Mouse (Mus musculus) adrenal gland, postnatal 4 days (tissue): ENCODE measurements around the gene Thrap3. TPM values are rescaled to one million over a fixed set of nuclear protein-coding genes. Genes with fewer than 3 reads are reported as not detected.

Experiments
- DNase-seq, 2 experiments: peaks; one replicate each; pipeline ENCODE4 v3.0.0; 2021 to 2022; ENCODE audit warnings: low spot score in 2 of 2, mixed read lengths in 2 of 2
- total RNA-seq, 2 experiments: library from RNA; stranded (reverse); gene quantifications; 2 replicates each; pipeline ENCODE4 v1.2.3; 2021

Gene Thrap3
- total RNA-seq, 2 experiments from 2014 or later: 319 to 332 TPM

DNA sequence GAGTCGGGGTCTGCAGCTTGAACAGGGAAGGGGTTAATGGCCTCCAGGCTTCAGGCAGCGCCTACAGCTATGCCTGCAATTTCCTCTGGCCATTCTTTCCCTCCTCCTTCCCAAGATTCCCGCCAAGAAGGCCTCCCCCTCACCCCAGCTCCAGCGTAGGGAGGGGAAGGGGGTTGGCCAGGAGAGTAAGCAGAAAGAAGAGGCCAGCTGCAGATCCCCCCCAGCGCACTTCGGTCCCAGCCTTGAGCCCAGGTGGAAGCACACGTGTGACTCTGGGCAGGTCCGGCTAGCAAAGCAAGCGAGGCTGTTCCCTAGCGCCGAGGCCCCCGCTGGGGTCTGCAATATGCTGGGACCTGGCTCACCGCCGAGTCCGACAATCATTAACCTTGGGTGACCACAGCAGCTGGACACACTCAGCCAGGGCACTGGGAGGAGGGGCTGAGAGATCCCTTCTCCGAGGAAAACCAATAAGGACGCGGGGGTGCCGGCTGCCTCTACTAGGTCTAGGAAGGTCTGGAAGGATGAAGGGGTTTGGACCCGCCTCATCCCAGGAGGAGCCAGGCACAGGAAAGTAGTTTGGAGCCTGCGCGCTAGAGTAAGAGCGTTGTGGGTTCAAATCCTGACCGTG, 54.9 kb downstream of the Thrap3 start, which contains the start of gene Eva1b:
Gene Eva1b (plus strand): TSS at position 212 of the 628 bp plus-strand sequence.
- DNase-seq: no peak

DNA sequence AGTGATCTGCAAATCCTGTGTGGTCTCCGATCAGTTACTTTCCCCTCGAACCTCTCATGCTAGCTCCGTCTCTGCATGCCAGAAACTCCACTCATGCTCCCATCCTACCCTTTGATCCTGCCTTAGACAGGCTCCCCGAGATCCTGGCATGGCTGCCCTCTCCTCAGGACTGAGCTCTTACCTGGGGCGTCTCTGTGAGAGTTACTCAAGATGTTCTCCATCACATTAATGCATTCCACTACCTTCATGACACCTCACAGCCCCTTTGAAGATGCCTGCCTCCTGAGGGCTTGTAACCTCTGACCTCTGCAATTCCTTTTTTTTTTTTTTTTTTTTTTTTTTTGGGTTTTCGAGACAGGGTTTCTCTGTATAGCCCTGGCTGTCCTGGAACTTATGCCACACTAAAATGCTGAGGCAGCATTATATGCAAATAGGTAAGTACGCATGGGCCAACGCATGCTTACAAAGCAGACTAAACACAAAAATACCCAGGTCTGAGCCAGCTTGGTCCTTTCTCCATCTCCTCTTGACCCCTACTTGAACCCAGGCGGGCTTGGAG, 55.5 kb downstream of the Thrap3 start:
- DNase-seq: no peak

DNA sequence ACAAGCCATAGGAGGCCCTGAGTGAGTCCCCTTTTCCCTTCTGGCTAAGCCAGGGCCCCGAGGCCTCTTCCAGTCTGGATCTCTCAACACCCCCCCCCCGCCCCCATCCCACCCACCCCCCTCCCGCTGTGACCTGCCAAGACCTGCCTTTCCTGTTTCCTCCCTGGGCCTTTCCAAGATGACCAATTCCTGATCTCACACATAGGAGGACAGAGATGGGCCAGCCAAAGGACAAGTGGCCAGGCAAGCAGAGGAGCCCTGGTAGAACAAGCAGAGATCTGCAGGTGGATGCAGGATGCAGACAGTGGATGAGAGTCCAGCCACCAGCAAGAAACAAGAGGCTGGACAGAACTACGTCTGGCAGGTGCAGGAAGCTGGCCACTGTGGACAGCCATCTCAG, 57.2 kb downstream of the Thrap3 start:
- DNase-seq: no peak

DNA sequence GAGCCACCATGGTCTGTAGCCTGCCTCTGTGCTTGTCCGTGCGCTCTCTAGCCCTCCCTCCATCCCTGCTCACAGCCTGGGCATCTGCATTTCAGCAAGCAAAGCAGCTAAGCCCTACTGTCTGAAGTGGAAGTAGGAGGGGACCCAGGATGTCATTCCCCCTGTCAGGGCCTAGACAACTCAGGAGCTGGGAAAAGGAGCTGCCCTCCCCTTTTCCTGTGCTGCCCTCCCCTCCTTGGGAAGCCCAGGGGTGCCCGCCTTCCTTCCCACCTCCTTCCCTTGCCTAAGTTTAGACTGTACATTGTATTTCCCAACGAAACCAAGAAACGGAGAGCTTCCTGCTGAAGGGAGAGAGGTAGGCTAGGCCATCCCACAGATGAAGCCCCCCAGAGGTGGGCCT, 61.5 kb downstream of the Thrap3 start:
- DNase-seq: no peak

DNA sequence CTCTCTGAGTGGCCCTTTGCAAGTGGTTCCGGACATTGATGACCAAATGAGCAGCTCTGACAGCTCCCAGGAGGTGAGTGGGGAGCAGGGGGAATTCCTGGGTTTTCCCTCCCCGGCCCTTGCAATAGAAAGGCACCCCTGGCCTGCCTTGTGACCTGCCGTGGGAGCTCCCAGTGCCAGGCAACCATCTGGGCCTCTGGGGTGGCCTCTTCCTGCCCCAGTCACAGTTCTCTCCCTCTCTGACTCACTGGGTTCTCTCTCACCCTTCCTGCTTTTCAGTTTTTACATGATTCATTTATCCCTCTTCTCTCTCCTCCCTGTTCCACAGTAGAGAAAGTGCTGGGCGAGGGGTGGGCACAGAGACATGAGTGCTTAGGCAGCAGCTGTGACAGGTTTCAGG, 64.8 kb downstream of the Thrap3 start:
- DNase-seq: no peak

DNA sequence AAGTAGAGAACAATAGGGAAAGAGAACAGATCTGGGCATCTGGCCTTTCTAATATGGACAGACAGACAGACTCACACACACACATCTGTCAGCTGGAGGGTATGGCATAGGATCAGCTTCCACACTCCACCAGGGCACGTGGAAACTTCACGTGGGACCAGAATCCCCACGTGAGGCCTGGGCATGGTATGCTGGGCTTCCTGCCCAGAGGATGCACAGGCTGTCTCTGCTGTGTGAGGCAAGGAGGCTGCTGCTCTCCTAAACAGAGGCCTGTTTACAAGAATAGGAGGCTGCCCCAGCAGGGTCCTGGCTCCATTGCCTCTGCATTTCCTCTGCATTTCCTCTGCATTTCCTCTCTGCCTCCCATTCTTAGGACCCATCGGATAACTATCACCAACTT, 67.9 kb downstream of the Thrap3 start:
- DNase-seq: no peak

DNA sequence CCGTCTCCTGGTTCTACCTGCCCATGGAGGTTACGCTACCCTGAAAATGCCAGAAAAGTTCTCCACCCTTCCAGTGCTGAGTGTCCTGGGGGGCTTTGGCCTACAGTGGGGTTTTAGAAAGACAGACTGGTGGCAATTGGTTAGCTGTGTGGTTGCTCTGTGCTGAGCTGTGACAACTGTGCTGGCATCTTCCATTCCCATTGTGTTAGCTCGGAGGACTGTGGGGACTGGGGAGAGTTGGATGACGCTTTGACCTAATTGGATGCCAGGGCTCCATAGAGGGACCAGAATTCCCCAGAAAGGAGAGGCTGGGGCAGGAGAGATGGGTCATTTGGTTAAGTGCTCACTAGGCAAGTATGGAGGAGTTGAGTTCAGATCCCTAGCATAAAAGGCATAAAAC, 68.3 kb downstream of the Thrap3 start:
- no peak for DNase-seq

DNA sequence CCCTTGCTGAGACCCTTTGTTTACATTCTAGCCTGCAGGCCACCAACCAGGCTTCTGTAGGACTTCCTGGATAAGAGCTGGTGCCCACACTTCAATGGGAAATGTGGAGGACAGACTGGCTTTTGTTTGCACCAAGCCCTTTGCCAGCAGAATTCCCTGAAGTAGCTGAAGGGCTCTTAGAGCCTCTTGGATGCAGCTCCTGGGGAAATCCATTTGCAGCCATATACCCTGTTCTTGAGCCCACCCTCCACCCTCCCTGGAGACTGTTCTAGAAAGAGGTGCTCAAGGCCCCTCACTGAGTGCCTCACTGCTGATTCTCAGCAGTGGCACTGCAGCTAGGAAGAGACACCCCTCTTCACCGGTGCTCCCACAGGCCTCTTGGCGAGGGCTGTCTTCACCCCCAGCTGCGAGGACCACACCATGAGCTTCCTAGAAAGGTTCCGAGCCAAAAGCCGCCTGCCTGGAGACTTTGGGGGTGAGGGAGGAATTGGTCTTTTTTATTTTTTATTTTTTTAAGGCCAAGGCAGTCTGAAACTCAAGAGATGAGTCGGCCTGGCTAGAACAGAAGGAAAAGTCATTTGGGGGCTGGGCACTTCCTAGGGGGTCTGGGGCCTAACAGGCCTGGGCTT, 69.8 kb downstream of the Thrap3 start:
- no peak for DNase-seq

DNA sequence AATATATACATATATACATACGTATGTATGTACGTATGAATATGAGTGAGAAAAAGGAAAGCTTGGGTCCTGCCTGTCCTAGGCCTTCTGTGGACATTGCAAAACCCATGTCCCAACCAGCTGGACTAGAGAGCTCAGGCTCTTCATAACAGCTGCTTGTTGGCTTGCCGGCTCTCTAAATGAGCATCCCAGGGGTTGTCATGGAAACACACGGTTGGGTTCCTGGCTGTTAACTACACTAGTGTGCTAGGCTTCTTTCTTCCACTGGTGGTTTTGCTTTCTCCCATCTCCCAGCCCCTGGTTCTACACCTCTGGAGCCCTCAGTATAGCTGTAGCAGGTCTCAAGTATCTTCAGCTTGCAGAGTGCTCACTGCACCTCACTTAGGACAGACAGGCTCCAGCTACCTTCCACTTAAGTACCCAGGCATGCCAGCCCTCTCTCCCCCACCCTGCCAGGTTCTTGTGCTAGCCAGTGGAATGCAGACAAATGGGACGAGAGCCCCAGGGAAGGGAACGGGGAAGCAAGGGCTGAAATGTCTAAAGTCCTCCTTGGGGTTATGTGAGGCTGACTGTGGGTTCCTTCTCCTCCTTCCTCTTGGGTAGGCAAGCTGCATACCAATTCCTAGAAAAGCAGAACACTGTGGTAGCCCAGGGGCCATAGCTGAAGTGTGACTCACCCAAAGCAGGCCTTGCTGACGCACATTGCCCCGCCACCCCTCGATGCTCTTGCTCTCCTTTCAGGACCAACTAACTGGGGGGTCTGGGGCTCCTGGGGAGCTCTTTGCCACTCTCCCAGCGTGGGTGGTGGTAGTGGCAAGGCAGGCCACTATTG, 71.1 kb downstream of the Thrap3 start:
- no peak for DNase-seq

DNA sequence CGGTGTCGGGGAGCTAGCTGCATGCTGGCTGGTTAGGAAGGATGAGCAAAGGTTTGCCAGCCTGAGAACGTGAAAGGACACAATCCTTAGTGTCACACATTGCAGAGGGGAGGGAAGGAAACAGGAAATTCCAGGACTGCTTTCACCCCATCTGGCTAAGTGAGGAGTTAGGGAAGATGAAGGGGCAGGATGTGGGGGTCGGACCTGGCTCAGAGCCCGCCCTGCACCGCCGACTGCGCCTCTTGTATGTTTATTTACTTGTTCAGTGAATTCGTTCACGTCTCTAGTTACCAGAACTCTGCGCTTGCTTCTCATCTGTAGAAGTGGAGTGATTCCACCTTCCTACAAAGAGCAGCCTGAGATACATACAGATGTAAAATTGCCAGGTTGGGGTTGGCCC, 72.1 kb downstream of the Thrap3 start:
- DNase-seq: no peak

DNA sequence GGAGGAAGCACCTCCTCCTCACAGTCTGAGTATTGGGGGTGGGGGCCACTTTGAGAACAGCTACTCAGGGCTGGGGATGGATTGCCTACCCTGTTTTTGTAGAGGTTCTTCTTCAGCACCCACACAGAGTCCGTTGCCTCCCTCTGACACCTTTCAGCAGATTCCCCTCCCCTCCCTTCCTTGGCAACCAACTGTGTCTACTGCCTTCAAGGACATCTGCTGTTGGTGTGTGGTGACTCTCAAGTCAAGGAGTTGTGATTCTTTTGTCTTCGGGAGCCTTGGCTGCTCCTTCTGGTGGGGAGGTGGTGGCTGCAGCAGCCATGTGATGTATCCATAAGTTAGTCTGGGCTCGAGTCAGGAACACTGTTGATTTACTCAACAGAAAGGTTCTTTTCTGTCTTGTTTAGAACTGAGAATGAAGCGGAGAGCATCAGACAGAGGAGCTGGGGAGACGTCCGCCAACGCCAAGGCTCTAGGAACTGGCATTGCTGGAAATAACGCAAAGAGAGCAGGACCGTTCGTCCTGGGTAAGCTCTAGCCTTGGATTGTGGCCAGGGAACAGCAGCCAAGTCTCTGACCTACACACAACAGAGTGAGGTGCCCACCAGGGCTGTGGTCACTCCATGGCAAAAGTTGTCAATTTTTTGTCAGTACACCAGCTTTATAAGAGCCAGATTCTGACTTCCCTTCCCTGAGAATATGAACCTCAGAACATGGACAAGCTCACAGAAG, 79.1 kb downstream of the Thrap3 start:
- DNase-seq: no peak

DNA sequence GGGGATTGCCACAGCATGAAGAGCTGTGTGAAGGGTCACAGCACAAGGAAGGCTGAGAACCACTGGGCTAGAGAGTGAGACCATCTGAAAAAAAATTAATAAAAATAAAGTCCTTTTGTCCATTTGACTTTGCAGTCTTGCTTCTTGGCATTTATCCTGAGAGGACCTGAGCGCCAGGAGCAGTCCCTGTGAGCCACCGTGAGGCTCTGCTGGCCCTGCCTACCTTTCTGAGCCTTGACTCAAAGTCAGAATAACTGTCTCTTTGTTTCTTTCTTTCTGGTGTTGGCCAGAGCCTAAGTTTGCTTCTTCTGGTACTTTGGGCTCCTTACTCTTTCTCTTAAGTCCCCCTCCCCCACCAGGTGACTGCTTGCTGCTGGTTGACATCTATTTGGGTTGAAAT, 82.1 kb downstream of the Thrap3 start:
- no peak for DNase-seq

DNA sequence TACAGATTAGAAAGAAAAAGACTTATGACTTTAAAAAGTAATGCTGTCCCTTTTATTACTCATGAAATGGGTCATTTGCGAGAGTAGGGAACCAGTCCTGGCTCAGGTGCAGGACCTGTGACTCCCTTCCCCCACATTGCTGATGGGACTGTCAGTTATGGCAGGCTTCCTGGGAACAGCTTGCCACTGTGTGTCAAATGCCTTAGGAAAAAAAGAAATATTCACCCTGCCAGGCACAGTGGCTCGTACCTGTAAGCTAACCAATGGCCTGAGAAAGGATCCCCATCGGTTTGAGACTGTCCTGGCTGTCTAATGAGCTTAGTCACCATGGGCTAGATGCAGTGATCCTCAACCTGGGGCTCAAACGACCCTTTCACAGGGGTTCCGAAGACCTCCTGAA, 82.5 kb downstream of the Thrap3 start:
- DNase-seq: no peak

DNA sequence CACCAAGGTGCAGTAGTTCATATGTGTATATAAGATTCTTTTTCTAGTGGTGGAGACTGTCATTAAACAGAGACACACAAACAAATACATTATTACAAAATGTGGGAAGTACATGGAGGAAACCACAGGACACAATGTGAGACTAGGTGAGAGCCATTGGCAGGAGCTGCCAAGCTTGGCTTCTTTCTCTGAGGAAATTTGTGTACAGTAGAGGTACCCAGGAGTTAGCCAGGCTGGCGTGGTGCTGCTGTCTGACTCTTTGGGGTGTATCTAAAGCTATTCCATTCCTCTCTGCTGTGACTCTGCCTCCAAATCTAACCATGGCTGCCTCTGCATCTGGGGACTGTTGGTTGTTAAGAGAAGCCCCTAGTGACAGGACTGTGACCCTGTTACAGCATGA, 83.5 kb downstream of the Thrap3 start:
- DNase-seq: no peak

DNA sequence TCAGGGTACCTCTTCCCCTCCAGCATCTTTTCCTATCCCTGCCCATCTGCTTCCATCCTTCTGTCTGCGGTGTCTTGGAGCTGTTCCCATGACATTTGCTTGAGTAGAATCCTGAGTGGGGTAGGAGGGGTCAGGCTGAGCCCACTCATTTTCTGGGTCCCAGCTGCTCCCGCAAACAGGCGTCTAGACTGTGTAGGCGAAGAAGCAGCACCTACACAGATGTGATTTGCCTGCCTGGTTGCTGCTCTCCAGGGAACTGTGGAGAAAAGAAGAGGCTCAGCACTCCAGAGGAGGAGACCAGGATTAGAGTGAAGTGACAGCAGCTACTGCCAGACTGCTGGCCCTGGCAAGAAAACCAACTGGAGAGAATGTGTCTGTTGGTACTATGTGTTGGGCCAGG, 83.9 kb downstream of the Thrap3 start:
- no peak for DNase-seq

DNA sequence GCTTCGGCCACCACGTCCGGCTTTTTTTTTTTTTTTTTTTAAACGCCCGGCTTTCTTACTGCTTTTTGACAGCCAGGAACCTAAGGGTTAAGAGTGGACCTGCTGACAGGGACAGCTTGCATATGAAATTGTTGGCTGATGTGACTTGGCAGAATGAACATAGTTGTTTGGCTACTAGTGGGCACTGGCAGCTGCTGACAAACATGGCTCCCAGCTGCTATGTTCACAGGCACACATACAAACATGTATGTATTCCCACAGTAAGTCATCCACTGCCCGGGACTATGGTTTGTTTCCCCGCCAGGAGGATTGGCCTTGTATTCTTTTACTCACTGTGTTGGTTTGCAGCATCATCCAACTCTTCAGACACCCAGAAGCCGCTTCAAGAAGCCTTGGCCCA, 85.4 kb downstream of the Thrap3 start:
- no peak for DNase-seq

DNA sequence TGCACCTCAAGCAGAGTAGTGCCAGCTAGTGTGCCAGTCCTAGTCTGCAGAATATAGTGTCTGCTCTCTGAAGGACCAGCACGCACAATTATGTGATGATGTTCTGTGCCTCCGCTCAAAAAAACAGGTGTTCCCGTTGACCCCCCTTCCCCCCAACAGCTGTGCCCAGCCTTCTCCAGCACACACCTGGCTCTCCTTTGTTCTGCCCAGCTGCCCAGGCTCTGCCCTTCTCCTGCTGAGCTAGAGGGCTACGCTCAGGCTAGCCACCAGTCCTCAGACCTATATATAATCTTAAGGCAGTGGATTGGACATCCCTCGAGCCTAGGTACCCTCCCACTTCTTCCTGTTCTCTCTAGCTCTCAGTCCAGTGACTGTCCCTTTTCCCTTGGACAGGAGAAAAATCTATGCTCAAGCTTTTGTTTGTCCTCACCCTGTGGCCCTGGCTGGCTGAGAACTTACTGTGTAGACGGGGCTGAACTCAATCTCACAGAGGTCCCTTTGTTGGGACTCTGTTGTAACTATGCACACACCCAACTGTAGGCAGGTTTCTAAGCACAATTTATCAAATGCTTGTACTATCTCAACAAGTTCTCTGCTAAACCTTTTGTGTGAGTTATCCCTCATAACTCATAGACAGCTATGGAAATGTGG, 86.6 kb downstream of the Thrap3 start:
- DNase-seq: no peak

DNA sequence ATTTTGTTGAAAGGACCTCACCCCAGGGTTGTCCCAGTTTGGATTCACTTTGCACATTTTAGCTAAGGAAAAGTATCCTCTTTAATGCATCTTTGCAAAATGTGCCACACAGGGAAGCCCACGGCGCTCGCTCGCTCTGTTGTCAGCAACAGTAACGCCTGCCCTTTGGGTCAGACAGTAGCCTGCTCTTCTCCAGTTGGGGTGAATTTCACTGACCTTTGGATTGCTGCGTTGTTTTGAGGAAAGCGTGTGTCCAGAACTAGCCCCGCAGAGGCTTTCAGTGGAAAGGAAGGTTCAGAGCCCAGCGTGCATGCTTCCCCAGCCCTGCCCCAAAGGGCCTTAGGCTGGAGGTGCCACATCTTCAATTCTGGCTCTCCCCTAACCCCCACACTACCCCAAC, 87.1 kb downstream of the Thrap3 start:
- DNase-seq: no peak
